In the genomic region with DNA sequence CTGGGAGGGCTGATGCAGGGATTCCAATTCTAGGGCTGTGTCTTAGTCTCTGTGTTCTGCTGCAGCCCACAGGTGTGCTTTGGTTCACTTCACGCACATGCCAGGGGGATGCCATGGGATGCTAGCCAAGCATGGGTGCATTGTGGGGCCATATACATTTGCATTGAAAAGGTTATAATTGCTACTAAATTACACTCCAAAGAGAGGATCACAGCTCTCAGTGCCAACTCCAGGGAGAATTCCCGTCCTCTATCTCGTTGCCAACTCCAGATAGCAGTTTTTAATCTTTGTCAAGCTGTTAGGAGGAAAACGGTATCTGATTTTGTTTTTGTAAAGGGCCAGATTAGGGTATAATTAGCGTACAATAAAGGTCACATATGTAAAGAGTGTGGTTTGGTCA, we compare ENCODE assay signal across 29 mouse cellular contexts. TPM values are rescaled to one million over a fixed set of nuclear protein-coding genes. Genes with fewer than 3 reads are reported as not detected.
DNase-seq lines count a peak whose midpoint lies in the region; ATAC-seq and TF ChIP-seq lines count a peak whose summit lies in the region.
"Had no signal": no experiment of that assay in that cellular context is flagged by ENCODE, and none has a peak within 500 bp of the region (broad histone marks: within the 10 kb centered on the region; RNA-seq: fewer than 3 reads in every experiment).

No protein-coding gene starts in this region.

- H3K4me1 ChIP-seq in forebrain, embryonic 14.5 days (ENCODE audit: control insufficient read depth, insufficient read depth, low read length), result peaks cover 58% of the 10 kb centered on the region
- peaks cover 20% of the 10 kb centered on the region for H3K4me1 ChIP-seq in forebrain, embryonic 11.5 days (replicated peaks; ENCODE audit: control insufficient read depth, insufficient read depth, low read length)

- no peak for TF ChIP-seq CTCF in gastrocnemius, adult 2 months (IDR thresholded peaks at IDR 0.05)
- TF ChIP-seq CTCF in brain, embryonic 14.5 days (IDR thresholded peaks at IDR 0.05; ENCODE audit: borderline replicate concordance, extremely low read depth, insufficient read depth, insufficient read length), result no peak

- 34% methylated on average over 5 of the region's 5 CpGs for WGBS in forebrain, embryonic 14.5 days
- 82% methylated on average over 5 of the region's 5 CpGs for WGBS in forebrain, embryonic 11.5 days

- H3K9ac ChIP-seq in forebrain, embryonic 14.5 days (ENCODE audit: low read length), result 0 out of 2 replicates have a peak overlapping the region, but pooled peaks have one; percentile 14
- H3K9ac ChIP-seq in forebrain, embryonic 11.5 days (ENCODE audit: low read length), result no peak overlapping the region
- H3K9ac ChIP-seq: embryonic facial prominence, embryonic 12.5 days; embryonic facial prominence, embryonic 15.5 days; heart, embryonic 12.5 days; heart, embryonic 15.5 days; hindbrain, embryonic 13.5 days; intestine, embryonic 15.5 days had no signal

- TF ChIP-seq POLR2A in brain, embryonic 14.5 days (IDR thresholded peaks at IDR 0.05; ENCODE audit: borderline replicate concordance, extremely low read depth, insufficient read depth, insufficient read length, poor library complexity, severe bottlenecking), result no peak

- H3K27me3 ChIP-seq in forebrain, embryonic 14.5 days (replicated peaks; ENCODE audit: control insufficient read depth, insufficient read depth, low read length), result no peaks in the 10 kb centered on the region
- no peaks in the 10 kb centered on the region for H3K27me3 ChIP-seq in forebrain, embryonic 11.5 days (ENCODE audit: control insufficient read depth, insufficient read depth, low read length)
- H3K27me3 ChIP-seq: CH12.LX; embryonic facial prominence, embryonic 12.5 days; embryonic facial prominence, embryonic 15.5 days; heart, embryonic 12.5 days; heart, embryonic 15.5 days; intestine, embryonic 15.5 days; Patski had no signal

- DNase-seq in forebrain, embryonic 14.5 days (ENCODE audit: low spot score), result peak; percentile 64
- DNase-seq in forebrain, embryonic 11.5 days (ENCODE audit: low spot score), result no peak
- DNase-seq in gastrocnemius, adult 2 months, result no peak
- no peak for DNase-seq in gastrocnemius, postnatal 4 days (ENCODE audit: low spot score in 2 of 2)
- peak; percentile 71 for DNase-seq in brain, embryonic 14.5 days (ENCODE audit: low read depth)
- DNase-seq: adrenal gland, postnatal 10 days; adrenal gland, postnatal 36 days; B cell, adult 2 months; cerebellum, adult 11 months; cerebellum, adult 2 months; cerebellum, adult 9-11 months; cerebellum, postnatal 25 days; gastrocnemius, postnatal 14 days; heart, adult 18-20 months; heart, postnatal 10 days; heart, postnatal 36 days; kidney, adult 11 months had no signal

- peak overlapping the region; percentile 49; the same call in 1 of the 2 replicates for H3K27ac ChIP-seq in forebrain, embryonic 14.5 days (ENCODE audit: low read depth, low read length)
- H3K27ac ChIP-seq in forebrain, embryonic 11.5 days (ENCODE audit: low read depth, low read length), result no peak overlapping the region
- peak overlapping the region; percentile 25; the same call in 1 of the 2 replicates for H3K27ac ChIP-seq in gastrocnemius, adult 2 months
- H3K27ac ChIP-seq: embryonic facial prominence, embryonic 12.5 days; embryonic facial prominence, embryonic 15.5 days; heart, embryonic 15.5 days; hindbrain, embryonic 10.5 days; hindbrain, embryonic 13.5 days; intestine, embryonic 15.5 days had no signal

- no peaks in the 10 kb centered on the region for H3K9me3 ChIP-seq in forebrain, embryonic 14.5 days (replicated peaks; ENCODE audit: control insufficient read depth, low read length)
- no peaks in the 10 kb centered on the region for H3K9me3 ChIP-seq in forebrain, embryonic 11.5 days (ENCODE audit: control insufficient read depth, low read length)
- H3K9me3 ChIP-seq: embryonic facial prominence, embryonic 12.5 days; embryonic facial prominence, embryonic 15.5 days; G1E; heart, embryonic 12.5 days; heart, embryonic 15.5 days; hindbrain, embryonic 10.5 days; hindbrain, embryonic 13.5 days; intestine, embryonic 15.5 days had no signal

- no peaks in the 10 kb centered on the region for H3K36me3 ChIP-seq in forebrain, embryonic 14.5 days (ENCODE audit: control insufficient read depth, insufficient read depth, low read length)
- no peaks in the 10 kb centered on the region for H3K36me3 ChIP-seq in forebrain, embryonic 11.5 days (ENCODE audit: control insufficient read depth, insufficient read depth, low read length)
- H3K36me3 ChIP-seq: embryonic facial prominence, embryonic 12.5 days; embryonic facial prominence, embryonic 15.5 days; G1E; hindbrain, embryonic 10.5 days; hindbrain, embryonic 13.5 days; intestine, embryonic 15.5 days had no signal

- ATAC-seq in forebrain, embryonic 14.5 days, result no peak
- no peak for ATAC-seq in forebrain, embryonic 11.5 days (replicated peaks; ENCODE audit: low FRiP score)
- no peak for ATAC-seq in megakaryocyte progenitor cell, adult 5-6 weeks (replicated peaks; ENCODE audit: poor library complexity)
- ATAC-seq: hindbrain, embryonic 16.5 days; intestine, embryonic 15.5 days; Patski had no signal

- peak overlapping the region; percentile 10; the same call in 1 of the 2 replicates for H3K4me2 ChIP-seq in forebrain, embryonic 14.5 days (ENCODE audit: low read length)
- H3K4me2 ChIP-seq in forebrain, embryonic 11.5 days (ENCODE audit: low read depth, low read length, severe bottlenecking), result no peak overlapping the region
- H3K4me2 ChIP-seq: embryonic facial prominence, embryonic 12.5 days; embryonic facial prominence, embryonic 15.5 days; heart, embryonic 12.5 days; heart, embryonic 15.5 days; hindbrain, embryonic 13.5 days; intestine, embryonic 15.5 days had no signal

- intact Hi-C loops in gastrocnemius, adult 2 months (cut with DNase I), result loop anchor here (2.0 kb wide), 1 partner anchor 47 kb away; no protein-coding TSS in a partner anchor

- H3K4me3 ChIP-seq in forebrain, embryonic 14.5 days (ENCODE audit: low read depth, low read length), result no peak overlapping the region; the same call in 1 of the 2 replicates
- H3K4me3 ChIP-seq in forebrain, embryonic 11.5 days (ENCODE audit: low read depth, low read length), result no peak overlapping the region
- H3K4me3 ChIP-seq in gastrocnemius, adult 2 months, result no peak overlapping the region
- H3K4me3 ChIP-seq: embryonic facial prominence, embryonic 12.5 days; embryonic facial prominence, embryonic 15.5 days; heart, embryonic 12.5 days; heart, embryonic 15.5 days; hindbrain, embryonic 10.5 days; hindbrain, embryonic 13.5 days; intestine, embryonic 15.5 days had no signal

RNA-seq across cellular contexts. Expression of a gene that starts 36.2 kb away (rescaled TPM):
- polyA plus RNA-seq in forebrain, embryonic 14.5 days (2014; fragmentation: Nextera tagmentation; extraction: Ambion mirVana), result 62.1 and 75.4 TPM in 2 replicates
- polyA plus RNA-seq in forebrain, embryonic 11.5 days (2014; fragmentation: Nextera tagmentation; extraction: Ambion mirVana), result 84.0 and 90.6 TPM in 2 replicates
- 10 to 100 TPM; 14.8 to 16.8 TPM for total RNA-seq in gastrocnemius, adult 2 months (2021)
- total RNA-seq in gastrocnemius, postnatal 4 days (2021), result 10 to 100 TPM; 47.6 to 48.9 TPM
- polyA plus RNA-seq in brain, embryonic 14.5 days (2012; rRNA removed), result 23.0 and 30.8 TPM in 2 replicates
- total RNA-seq in megakaryocyte progenitor cell, adult 5-6 weeks (2015), result 295 and 305 TPM in 2 replicates
- 358 and 441 TPM in 2 replicates for total RNA-seq in megakaryocyte progenitor cell, adult 5-6 weeks (2017)

Comparison
In these comparisons a context has a peak if more than half of its experiments do, and no peak if none do; other contexts are left out.
1. DNase-seq: peak in forebrain, embryonic 14.5 days (single experiment) and brain, embryonic 14.5 days (single experiment); none in forebrain, embryonic 11.5 days (single experiment), gastrocnemius, adult 2 months (single experiment) and gastrocnemius, postnatal 4 days (0 of 2).
2. RNA of a gene that starts 36.2 kb away (total RNA-seq): 295 to 441 TPM in megakaryocyte progenitor cell, adult 5-6 weeks; 47.6 to 48.9 TPM in gastrocnemius, postnatal 4 days and 14.8 to 16.8 TPM in gastrocnemius, adult 2 months; every median in the first group is over 4 times any median in the second.